Mouse (Mus musculus) megakaryocyte progenitor cell, adult 5-6 weeks (primary cell): ENCODE measurements around the gene Wdr45. TPM values are rescaled to one million over a fixed set of nuclear protein-coding genes. Genes with fewer than 3 reads are reported as not detected.
"Not testable (repeated sequence)": the region's sequence is repeated elsewhere in the genome, so short reads cannot be mapped to it uniquely, and the experiment has no call there.

Experiments
- ATAC-seq: replicated peaks from 2 replicates; pipeline ENCODE4 v1.8.0; 2016; ENCODE audit warnings: mild to moderate bottlenecking, moderate TSS enrichment, inconsistent platforms; ENCODE audit not compliant: poor library complexity
- total RNA-seq, 2 experiments: library from RNA; stranded (forward) in 1 of 2; stranded (reverse) in 1 of 2; fragments of 157-497, 149-512 nt in 1 of 2; fragments of 200-1000 nt in 1 of 2; gene quantifications; 2 replicates each; pipeline versions ENCODE4 v1.2.3 to v1.2.4; 2015 to 2017

The Wdr45 gene
- total RNA-seq, 2 experiments from 2014 or later, result 21.7 to 39.9 TPM

DNA sequence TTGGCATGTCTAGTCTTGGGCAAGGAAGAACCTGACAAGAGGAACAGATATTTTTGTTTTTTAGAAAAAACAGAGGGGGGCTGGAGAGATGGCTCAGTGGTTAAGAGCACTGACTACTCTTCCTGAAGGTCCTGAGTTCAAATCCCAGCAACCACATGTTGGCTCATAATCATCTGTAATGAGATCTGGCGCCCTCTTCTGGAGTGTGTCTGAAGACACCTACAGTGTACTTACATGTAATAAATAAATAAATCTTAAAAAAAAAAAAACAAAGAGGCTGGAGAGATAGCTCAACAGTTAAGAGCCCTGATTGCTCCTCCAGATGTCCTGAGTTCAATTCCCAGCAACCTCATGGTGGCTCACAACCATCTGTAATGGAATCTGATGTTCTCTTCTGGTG lies 1.9 kb downstream of the Wdr45 start:
- ATAC-seq, result not testable (repeated sequence)

DNA sequence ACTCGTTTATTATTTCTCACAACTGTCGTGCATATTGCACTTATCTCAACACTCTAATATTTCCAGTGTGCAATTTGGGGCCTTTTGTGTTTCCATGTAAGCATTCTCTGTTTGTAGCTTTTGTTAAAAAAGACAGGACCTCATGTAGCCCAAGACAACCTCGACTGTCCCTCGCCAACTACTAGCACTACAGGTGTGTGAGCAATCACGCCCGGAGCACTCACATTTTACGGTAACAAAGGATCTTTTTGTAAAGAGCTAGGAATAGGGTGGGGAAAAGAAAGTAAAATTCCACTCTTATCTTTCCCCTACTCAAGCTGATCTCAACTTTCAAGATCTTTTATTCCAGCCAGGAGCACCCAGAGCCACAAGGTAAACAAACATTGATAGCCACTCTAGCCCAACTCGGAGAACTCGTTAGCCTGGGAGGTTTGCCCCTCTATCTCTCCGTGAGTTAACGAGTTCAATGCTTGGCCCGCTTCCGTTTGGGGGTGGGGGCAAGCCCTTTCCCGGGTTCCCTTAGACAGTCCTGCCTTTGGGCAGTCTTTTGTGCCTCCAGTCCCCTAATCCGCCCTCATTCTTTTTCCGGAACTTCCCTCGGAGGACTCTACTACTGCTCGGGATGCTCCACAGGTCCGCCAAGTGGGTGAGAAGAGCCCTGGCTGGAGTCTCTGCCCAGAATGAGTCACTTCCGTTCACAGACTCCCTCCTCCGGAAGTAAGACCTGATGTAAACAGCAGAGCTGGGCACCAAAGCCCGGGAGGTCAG lies 7.6 kb downstream of the Wdr45 start, which contains the start of gene Gm45208:
Gene Gm45208, plus strand, starts transcription at position 732 of the 768 bp plus-strand sequence.
- ATAC-seq, result peak; percentile 96

DNA sequence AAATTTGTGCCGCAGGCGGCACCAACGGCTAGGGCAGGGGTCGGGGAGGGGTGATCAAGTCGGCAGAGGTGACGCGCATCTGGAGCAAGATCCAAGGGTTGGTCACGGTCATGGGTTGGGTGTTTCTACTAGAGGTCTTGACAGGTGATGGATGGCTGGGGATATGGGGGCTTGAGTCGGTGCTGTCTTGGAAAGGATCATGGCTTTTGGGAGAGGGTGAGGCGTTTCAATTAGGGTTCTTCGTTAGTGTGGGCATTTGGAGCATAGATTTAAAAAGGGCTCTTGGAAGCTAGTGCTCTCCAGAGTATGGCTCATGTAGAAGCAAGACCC lies 8.1 kb downstream of the Wdr45 start:
- no peak for ATAC-seq

DNA sequence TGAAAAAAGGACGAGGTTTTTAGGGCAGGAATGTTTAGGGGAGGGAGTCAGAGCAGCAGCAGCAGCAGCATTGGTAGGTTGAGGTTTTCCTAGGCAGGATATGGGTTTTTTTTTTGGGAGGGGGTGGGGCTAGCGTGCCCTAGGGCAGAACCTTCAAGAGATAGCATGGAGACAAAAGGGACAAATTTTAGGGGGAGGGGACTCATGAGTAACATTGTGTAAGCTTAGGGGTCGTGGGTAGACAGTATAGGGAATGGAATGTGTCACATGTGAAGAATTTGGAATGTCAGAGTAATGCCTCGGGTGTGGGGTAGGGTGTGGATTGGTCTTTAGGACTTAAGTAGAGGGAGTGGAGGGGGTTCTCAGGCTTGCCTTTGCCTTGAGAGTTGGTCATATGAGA lies 8.6 kb downstream of the Wdr45 start:
- ATAC-seq, result no peak

DNA sequence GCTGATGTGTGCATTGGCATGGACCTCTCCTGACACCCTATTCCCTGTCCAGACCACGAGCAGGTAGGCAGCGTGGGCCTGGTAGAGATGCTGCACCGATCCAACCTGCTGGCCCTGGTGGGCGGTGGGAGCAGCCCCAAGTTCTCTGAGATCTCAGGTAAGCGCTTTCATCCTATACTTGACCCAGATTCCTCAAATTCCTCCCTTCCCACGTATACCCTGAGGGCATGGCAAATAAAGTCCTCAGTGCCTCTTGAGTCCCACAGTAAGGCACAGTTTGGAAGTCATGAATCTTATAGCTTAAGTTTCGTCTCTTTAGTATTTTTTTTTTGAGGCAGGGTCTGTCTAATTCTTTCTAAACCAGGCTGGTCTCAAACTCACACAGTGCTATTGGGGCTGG lies 10.0 kb downstream of the Wdr45 start:
- ATAC-seq, result no peak

DNA sequence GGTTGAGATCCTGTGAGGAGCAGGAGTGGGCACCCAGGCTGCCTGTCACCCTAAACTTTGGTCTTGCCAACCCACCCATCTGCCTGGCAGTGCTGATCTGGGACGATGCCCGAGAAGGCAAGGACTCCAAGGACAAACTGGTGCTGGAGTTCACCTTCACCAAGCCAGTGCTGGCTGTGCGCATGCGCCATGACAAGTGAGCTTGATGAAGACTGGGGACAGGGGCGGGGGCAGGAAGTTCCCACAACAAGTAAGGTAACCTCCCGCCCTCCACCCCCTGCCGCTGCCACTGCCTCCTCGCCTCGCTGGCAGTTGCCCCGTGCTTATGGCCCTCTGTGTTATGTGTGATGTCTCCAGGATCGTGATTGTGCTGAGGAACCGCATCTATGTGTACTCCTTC lies 11.7 kb downstream of the Wdr45 start:
- ATAC-seq, result no peak

DNA sequence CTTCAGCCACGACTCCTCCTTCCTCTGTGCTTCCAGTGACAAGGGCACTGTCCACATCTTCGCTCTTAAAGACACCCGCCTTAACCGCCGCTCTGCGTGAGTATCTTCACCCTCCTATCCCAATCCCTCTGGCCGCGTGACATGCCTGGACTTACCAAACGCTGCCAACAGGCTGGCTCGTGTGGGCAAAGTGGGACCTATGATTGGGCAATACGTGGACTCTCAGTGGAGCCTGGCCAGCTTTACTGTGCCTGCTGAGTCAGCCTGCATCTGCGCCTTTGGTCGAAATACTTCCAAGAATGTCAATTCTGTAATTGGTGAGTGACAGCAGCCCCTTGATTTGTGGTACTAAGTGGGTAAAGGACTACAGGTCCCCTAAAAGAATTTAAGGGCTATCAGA lies 13.0 kb downstream of the Wdr45 start:
- no peak for ATAC-seq

DNA sequence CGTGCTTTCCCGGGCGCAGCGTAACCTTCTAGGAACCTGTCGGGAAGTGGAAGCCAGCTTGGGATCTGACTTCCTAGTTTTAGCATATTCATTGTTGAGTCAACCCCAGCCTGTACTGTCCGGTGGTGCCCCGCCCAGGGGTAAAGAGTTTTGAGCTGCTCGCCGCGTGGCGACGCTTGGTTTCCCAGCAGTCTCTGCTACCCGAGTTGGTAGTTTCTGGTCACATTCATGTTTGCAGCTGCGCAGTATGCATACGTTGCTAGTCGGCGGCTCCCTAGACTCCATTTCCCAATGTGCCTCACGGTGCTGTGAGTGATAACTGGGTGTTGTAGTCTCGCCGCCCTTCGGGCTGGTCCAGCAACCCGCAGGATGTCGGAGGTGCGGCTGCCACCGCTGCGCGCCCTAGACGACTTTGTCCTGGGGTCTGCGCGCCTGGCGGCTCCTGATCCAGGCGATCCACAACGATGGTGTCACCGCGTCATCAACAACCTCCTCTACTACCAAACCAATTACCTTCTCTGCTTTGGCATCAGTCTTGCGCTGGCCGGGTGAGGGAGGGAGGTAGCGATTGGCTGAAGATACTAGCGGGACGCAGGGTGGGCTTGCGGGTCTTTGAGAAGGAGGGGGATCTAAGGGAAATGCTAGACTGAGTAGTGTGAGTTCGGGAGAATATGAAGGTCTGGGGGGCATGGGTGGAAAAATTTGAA lies 14.2 kb downstream of the Wdr45 start, which contains the start of gene Praf2:
Gene Praf2, plus strand, starts transcription at position 225 of the 707 bp plus-strand sequence.
- peak; percentile 97 for ATAC-seq

DNA sequence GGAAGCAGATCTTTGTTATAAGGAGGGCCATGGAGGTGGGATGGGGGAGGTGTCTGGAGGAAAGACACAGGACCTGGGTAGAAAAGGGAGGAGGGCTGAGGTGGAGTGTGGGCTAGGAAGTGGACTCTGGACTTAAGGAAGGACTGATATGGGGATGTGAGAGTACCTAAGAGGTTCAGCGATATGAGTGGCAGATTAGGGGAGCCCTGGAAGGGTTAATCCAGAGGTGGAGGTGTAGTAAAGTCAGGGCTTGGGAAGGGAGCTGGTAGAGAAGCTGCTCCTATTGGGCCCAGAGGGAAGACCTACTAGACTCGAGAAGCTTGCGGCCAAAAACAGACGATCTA lies 14.8 kb downstream of the Wdr45 start:
- ATAC-seq, result no peak

DNA sequence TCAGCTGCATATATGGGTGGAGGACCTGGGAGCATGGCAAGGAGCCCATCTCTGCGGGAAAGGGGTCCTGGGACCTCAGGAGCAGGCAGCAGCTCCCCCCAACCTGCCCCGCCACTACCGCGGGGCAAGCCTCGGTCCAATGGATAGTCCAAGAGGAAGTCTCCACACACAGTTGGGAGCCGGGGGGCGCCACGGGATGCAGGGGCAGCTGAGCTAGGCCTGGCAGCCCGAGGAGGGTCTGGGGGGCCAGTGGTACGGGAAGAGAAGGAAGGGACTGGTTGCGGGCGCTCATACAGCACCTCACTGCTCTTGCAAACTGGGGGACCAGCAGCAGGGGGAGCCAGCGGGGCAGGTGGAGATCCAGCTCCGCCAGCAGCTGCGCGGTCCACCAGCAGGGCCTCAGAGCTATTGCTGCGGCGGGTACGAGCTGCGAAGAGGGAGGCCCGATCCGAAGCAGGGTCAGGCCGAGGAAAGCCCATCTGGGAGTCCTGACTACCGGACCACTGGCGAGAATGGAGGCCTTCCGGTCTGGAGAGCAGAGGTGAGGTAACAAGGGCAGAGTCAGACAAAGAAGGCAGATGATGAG lies 19.5 kb downstream of the Wdr45 start:
- ATAC-seq, result peak; percentile 99

DNA sequence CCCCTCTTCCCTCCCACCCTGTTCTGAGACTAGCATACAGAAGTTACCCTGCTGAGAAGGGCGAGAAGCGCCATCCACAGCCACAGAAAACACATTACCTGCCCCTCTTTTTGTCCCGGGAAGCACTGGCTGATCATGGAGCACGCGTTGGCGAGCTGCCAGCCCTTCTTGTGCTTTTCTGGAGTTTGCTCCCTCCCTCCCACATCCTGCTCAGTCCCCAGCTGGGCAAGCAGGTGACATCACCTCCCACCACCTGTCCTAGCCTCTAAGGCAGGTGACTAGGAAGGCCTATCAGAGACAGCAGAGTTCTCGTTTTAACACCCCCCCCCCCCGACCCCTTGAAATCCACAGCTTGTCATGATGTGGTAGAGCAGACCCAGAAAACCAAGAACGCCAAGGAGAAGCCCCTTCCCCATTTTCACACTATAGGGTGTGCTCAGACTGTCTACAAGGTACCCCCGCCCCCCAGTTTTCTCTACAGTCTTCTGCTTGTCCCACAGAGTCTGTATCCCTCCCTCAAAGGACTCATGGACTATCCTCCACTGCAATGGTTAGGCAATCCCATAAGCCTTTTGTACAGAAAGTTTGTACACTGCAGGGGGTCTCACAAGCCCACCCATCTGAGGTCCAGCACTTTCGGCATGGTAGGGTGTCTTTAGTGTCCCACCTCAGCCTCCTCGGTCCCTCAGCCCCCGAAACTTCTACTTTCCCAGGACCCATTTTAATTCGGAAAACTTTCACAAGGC lies 25.4 kb downstream of the Wdr45 start:
- no peak for ATAC-seq

DNA sequence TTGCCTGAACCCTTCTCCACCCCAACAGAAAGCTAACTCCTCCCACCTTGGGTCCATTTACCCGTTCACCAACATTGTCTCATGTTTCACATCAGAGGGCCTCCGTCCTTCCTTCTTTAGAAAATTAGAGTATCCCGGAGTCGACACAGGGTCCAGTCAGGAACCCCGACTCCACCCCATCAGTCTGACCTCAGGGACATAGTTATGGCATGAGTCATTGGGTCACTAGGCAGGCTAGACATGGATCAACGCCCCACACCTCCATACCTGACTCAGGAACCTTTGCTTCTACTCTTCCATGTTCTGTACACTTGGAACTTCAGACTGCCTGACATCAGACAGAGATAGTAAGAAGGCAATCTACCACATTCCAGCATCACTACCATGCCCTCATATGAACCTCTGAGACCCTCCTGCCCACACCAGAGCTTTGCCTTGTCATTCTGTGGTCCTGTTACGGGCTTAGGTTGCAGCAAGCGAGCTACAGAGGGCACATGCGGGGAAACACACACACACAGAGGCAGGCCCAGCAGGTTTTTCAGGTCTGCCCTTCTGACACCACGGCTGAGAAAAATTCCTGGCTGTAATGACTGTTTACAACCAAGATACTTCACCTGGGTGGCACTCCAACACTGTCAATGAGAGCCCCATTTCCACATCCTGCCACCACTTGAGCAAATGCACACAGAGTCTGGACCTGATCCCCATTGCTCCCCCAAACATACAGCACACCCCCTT lies 26.1 kb downstream of the Wdr45 start:
- no peak for ATAC-seq

DNA sequence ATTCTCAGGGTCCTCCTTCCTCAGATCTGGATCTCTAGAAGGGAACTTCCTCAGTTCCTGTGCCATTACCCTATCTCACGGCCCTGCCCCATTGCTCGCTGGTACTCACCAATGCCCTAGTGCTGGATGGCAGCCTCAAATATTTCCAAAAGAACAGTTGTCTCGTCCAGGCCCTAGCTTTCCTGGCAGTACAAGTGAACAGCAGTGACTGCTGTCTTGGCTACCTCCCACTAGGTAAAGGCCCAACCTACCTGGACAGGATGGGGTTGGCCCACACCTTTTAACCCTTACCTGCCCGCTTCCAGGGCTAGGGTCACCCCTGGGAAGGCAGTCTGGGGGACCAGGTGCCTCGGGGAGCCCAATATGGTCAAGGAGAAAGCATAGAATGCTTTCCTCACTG lies 27.0 kb downstream of the Wdr45 start:
- no peak for ATAC-seq

DNA sequence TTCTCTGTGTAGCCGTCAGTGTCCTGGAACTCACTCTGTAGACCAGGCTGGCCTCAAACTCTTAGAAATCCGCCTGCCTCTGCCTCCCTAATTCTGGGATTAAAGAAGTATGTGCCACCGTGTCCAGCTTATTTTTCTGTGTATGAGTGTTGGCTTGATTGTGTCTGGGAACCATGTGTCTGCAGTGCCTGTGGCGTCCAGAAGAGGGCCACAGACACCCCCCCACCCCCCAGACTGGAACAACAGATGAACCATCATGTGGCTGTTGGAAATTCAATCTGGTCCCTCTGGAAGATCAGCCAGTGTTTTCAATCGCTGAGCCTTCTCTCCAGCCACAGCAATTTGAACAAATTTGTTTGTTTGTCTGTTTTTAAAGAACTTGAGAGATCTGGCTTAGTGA lies 29.3 kb downstream of the Wdr45 start:
- peak; percentile 71 for ATAC-seq

DNA sequence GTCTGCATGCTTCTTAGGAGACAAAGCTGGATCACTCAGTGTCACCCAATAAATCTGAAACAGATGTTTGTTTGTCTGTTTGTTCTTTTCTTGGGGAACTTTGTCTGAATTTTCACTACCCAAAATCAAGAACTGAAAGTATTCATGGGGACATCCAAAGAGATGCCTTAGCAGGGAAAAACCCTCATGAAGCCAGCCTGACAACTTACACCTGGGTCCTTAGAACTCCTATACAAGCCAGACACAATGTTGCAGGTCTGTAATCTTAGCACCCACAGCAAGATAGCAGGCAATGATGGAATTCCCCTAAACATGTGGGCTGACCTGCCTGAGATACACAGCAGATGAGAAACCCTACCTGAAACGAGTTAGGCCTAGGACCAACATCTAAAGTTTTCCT lies 30.8 kb downstream of the Wdr45 start:
- ATAC-seq, result no peak

DNA sequence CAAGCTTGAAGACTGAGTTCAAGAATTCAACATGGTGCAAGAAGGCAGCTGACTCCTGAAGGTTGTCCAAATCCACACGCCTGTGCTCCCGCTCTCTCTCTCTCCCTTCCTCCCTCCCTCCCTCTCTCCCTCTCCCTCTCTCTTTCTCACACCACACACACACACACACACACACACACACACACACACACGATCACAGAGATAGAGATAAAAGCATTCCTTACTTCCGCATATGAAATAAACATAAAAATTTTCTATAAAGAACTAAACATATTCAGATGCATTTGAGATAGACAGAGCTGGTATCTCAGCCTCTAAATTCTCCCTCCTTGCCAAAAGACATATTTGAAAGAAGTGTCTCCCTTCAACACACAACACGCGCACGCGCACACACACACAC lies 31.3 kb downstream of the Wdr45 start:
- ATAC-seq, result no peak

DNA sequence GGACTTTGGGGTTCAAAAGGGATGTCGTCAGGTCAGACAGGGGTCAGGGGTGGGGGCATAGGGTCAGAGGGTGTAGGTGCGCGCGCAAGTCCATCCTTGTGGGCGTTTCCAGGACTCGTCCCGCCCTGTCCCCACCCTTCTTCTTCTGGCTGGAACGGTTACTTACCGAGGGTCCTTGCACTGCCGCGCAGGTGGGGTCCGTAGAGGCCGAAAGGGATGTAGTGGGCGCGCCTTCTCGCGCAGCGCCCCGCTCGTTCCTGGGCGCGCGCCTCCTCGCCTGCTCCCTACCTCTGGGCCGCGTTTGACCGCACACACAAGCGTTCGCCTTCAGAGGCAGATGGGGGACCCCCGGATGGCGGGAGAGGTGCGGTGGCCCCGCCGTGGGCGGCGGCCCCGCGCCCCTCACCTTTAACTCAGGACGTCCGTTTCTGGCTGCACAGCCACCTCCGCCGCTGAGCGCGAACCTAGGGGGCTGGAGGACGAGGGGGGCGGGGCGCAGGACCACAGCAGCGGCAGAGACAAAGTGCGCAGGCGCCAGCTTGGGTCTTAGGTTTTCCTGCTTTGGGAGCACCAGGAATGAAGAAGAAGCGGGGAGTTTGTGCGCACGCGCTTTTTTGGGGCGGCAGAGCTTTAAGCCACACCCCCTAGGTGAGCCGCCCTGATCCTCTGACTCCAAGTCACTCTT lies 36.4 kb downstream of the Wdr45 start, which contains the start of gene Ccdc120:
Gene Ccdc120, minus strand, starts transcription at position 474 of the 685 bp plus-strand sequence.
- ATAC-seq, result peak; percentile 39; the same call in 1 of the 2 replicates

DNA sequence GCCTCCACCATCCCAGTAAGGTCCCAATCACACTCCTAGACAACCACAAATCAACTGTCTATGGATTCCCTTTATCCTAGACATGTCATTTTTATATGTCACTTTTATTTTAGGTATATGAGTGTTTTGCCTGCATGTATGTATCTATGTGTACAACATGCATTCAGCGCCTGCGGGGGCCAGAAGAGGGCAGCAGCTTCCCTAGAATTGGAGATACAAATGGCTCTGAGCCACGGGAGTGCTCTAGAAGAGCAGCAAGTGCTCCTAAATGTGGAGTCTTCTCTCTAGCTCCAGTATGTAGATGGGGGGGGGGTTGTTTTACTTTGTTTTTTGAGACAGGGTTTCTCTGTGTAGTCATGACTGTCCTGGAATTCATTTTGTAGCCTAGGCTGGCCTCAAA lies 39.5 kb downstream of the Wdr45 start:
- peak; percentile 94 for ATAC-seq

DNA sequence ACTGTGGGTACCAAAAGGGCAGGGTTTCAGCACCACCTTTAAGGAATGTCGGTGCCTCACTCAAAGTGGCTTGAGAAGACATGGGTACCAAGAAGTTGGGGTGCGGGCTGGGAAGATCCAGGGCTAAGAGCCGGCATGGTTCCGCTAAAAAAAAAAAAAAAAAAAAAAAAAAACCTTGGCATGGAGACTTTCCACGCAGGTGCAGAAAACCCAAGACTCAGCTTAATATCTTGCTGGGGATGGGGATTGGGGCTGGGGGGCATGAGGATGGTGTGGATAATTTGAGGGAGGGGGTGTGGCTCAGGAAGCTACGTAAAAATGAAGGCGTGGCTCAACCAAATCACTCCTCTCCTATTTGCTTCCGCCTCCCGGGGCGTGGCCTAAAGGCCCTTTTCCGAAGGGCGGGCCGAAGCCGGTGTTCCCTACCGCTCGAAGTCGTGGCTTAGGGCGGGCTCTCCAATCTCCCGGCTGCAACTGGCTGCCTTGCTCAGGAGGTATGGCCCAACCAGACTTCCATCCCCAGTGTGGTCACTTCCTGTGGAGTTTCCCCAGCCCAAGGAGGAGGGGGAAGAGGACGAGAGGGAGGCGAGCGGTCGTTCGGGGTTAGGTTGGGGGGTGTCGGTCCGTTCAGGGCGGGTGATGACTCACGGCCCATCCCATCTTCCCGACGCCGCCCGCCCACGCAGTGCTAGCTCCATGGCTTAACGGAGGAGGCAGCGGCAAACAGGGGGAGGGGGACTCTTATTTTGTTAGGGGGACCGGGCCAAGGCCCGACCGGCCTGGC lies 48.2 kb downstream of the Wdr45 start, which contains the start of gene Tfe3:
Gene Tfe3, plus strand, starts transcription at position 424 of the 784 bp plus-strand sequence.
- ATAC-seq, result peak; percentile 89
